Mouse (Mus musculus) G1E (cell line): Measurements from ENCODE around the gene Cfap69. TPM values are rescaled to one million over a fixed set of nuclear protein-coding genes. Genes with fewer than 3 reads are reported as not detected.
A peak's percentile ranks its signal among the peaks of the same experiment; 100 is the strongest.

Experiments used
- ATAC-seq: 2 replicates; pipeline ENCODE4 v1.8.0; 2016; ENCODE audit warnings: mild to moderate bottlenecking; ENCODE audit not compliant: insufficient number of reproducible peaks, poor library complexity, low FRiP score, severe bottlenecking; ENCODE audit errors: extremely low read depth
- DNase-seq: peaks from one replicate; pipeline ENCODE4 v3.0.0; 2012; ENCODE audit warnings: low spot score
- H3K27me3 ChIP-seq: 2 replicates; pipeline ENCODE4 v1.6.1; 2012; ENCODE audit warnings: mild to moderate bottlenecking, low read length, inconsistent platforms; ENCODE audit not compliant: insufficient read depth
- H3K36me3 ChIP-seq: replicated peaks from 2 replicates; pipeline ENCODE3; 2012; ENCODE audit warnings: mild to moderate bottlenecking, inconsistent platforms
- H3K4me1 ChIP-seq: 2 replicates; pipeline ENCODE4 v1.6.1; 2012; ENCODE audit warnings: low read depth, low read length, inconsistent platforms, mixed read lengths; ENCODE audit not compliant: insufficient read depth
- H3K4me3 ChIP-seq: 2 replicates; pipeline ENCODE4 v1.5.1; 2012; ENCODE audit warnings: low read depth, mild to moderate bottlenecking, inconsistent platforms, low read length, moderate library complexity, mixed read lengths
- H3K9me3 ChIP-seq: replicated peaks from 2 replicates; pipeline ENCODE4 v1.6.1; 2012; ENCODE audit warnings: inconsistent platforms
- CTCF ChIP-seq: IDR thresholded peaks from 2 replicates; pipeline ENCODE4 v1.5.1; 2012; ENCODE audit warnings: low read depth, low read length, inconsistent platforms, mixed read lengths
- GATA1 ChIP-seq: IDR thresholded peaks from 2 replicates; pipeline ENCODE4 v1.6.1; 2012; ENCODE audit warnings: borderline replicate concordance, low read length, inconsistent platforms, mixed read lengths
- GATA2 ChIP-seq: IDR thresholded peaks from 2 replicates; pipeline ENCODE4 v1.6.1; 2012; ENCODE audit warnings: low read depth, low read length, inconsistent platforms, borderline replicate concordance
- POLR2AphosphoS5 ChIP-seq: IDR thresholded peaks from 2 replicates; pipeline ENCODE4 v1.6.1; 2012; ENCODE audit warnings: low read depth, low read length, inconsistent platforms; ENCODE audit not compliant: insufficient replicate concordance
- TAL1 ChIP-seq: conservative IDR thresholded peaks from 2 replicates; pipeline ENCODE4 v1.6.1; 2012; ENCODE audit warnings: low read depth, low read length, inconsistent platforms, mixed read lengths
- polyA plus RNA-seq: library from polyadenylated mRNA; stranded (reverse); fragments of >175 nt; gene quantifications from 2 replicates; pipeline ENCODE4 v1.2.3, GENCODE M21; 2012
- total RNA-seq, 2 experiments: library from RNA; stranded (forward) in 1 of 2; stranded (reverse) in 1 of 2; fragments of 200-1000 nt in 1 of 2; fragments of >200 nt in 1 of 2; fragmentation: Nextera tagmentation in 1 of 2; gene quantifications; 2 replicates each; pipeline ENCODE4 v1.2.3; 2014 to 2017

Gene Cfap69
- total and polyA plus RNA-seq, 3 experiments = 1.6 TPM; not detected in 2

DNA sequence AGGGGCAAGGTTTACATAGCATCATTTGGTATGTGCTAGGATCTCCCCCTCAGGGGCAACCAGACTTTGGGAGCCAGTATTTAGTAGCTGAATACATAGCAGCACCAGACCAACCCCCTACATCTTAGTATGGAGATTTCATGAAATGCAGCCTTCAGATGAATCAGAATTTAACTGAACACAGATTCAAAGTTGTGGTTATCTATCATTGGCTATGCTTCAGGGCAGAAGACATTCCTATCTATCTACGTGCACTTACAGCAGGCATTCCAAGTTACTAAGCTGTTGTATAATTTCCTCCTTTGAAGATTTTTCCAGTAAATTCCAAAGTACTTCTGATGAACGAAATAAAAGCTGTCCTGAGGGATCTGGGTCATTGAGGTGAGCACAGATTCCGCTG is 38.5 kb downstream of the Cfap69 start:
- no peak for TF ChIP-seq POLR2AphosphoS5
- TF ChIP-seq GATA1 = no peak
- TF ChIP-seq CTCF = no peak
- TF ChIP-seq TAL1 = no peak
- no peak for TF ChIP-seq GATA2

DNA sequence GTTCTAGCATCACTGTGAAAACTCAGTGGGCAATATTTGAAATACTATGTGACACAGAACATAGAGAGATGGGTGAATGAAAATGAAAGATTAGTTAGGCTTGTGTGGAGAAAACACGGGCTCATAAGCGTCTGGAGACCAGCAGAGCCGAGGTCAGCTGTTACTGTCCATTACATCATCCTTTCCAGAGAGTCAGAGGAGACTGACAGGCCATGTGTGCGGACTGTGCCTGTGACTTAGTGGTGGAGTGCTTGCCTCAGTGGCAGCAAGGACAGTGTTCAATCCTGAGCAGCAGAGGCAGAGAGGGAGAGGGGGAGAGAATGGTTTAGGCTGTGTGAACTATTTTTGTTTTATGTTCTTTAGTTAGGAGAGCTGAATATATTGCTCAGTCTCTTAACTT is 45.7 kb downstream of the Cfap69 start:
- H3K4me3 ChIP-seq = no peak overlapping the region
- H3K4me1 ChIP-seq = peaks cover 3% of the 10 kb centered on the region; the same call in 1 of the 2 replicates
- H3K36me3 ChIP-seq = no peaks in the 10 kb centered on the region
- DNase-seq (peak; percentile 2), ATAC-seq (no peak; the same call in 1 of the 2 replicates)
- TF ChIP-seq GATA2 = no peak
- TF ChIP-seq TAL1 = no peak
- TF ChIP-seq POLR2AphosphoS5 = no peak
- TF ChIP-seq CTCF = no peak
- TF ChIP-seq GATA1 = no peak
- H3K27me3 ChIP-seq = peaks cover 4% of the 10 kb centered on the region
- no peaks in the 10 kb centered on the region for H3K9me3 ChIP-seq

More for the DNA sequence above, 38.5 kb downstream of the Cfap69 start:
- Histone ChIP-seq H3K36me3 (no peaks in the 10 kb centered on the region), H3K4me1 (no peaks in the 10 kb centered on the region), H3K9me3 (no peaks in the 10 kb centered on the region), H3K27me3 (peaks cover 3% of the 10 kb centered on the region), H3K4me3 (no peak overlapping the region)
- ATAC-seq (no peak), DNase-seq (no peak)

DNA sequence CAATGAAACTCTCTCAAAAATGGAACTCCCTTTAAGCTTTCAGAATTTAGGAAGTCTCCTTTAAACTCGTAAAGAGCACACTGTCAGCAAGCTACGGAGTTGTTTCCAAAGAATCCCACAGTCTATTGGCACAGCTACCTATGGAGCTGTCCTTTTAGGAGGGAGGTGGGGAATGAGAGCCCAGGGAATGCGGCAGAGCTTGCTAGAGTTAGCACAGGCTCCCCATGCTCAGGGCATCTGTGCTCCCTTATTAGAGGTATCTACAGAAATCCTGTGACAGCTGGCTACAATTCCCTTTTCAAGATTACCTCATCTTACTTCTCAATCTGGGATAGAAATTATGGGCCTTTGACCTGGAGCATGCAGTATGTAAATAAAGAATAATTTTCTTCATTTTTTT is 53.5 kb downstream of the Cfap69 start:
- TF ChIP-seq CTCF = no peak
- Histone ChIP-seq H3K4me3 (no peak overlapping the region), H3K9me3 (no peaks in the 10 kb centered on the region), H3K4me1 (0 out of 2 replicates have a peak, but pooled peaks cover 3% of the 10 kb centered on the region), H3K36me3 (no peaks in the 10 kb centered on the region), H3K27me3 (peaks cover 2% of the 10 kb centered on the region; the same call in 1 of the 2 replicates)
- no peak for ATAC-seq
- DNase-seq = no peak

DNA sequence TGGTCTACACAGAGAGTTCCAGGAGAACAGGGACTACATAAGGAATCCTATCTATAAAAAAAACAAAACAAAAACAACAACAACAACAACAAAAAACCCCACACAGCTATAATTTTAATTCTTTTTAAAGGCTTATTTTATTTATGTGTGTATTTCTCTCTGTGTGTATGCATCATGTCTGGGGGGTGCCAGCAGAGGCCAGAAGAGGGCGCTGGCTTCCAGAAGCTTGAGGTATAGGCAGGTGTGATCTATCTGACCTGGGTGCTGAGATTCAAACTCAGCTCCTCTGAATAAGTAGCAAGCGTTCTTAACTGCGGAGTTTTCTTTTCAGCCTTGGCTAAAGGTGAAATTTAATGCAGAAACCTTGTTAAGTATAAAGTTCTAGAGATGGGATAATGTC is 76.4 kb downstream of the Cfap69 start:
- DNase-seq (no peak), ATAC-seq (no peak)
- H3K9me3 ChIP-seq = no peaks in the 10 kb centered on the region
- peaks cover 3% of the 10 kb centered on the region; the same call in 1 of the 2 replicates for H3K27me3 ChIP-seq
- TF ChIP-seq CTCF (no peak), TAL1 (no peak), GATA1 (no peak), POLR2AphosphoS5 (no peak), GATA2 (no peak)
- H3K4me1 ChIP-seq = no peaks in the 10 kb centered on the region; the same call in 1 of the 2 replicates
- H3K4me3 ChIP-seq = no peak overlapping the region
- no peaks in the 10 kb centered on the region for H3K36me3 ChIP-seq

DNA sequence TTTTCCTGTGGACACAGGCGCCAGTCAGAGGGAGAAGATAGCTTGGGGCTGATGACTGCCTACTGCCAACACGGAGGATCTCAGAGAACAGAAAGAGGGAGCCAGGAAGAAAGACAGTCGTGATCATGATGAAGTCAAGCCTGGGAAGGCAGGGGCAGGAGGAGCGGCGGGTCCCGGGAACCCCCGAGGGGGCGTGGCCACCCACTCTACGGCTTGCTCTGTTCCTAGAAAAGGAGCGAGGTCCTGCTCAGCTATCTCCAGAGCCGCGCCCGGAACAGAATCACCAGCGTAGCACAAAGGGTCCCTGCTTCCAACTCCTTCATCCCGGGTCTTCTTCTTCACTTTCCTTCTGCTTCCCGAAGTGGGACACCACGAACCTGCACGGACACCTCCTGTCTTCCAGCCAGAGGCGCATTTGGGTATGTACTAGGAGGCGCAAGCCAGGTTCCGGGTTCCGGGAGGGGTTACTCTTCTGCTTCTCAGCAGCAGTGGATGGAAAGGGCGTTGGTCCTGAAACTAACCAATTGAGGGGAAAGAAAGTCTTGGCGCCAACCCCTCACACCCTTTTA is 90.2 kb downstream of the Cfap69 start, which contains the start of gene Gm8773:
TSS of gene Gm8773 (plus strand) at position 51 of the 569 bp plus-strand sequence.
- ATAC-seq = peak; percentile 96

DNA sequence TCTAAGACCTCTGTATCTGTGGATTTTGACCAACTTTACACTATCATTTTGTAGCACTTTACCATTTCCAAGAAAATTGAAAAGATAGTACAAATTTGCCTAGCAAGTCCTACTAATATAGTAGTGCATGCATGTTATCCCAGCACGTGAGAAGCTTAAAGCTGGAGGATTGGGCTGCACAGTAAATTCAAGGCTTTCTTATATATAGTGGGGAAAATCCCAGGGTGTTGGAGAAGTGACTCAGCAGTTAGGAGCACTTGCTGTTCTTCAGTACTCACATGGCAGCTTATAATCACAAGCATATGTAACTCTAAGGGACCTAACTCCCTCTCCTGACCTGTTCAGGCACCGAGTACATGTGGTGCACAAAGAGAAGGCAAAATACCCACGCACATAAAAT is 101.6 kb downstream of the Cfap69 start:
- Histone ChIP-seq H3K4me1 (peaks cover 24% of the 10 kb centered on the region), H3K4me3 (no peak overlapping the region), H3K36me3 (no peaks in the 10 kb centered on the region), H3K27me3 (no peaks in the 10 kb centered on the region), H3K9me3 (peaks cover 3% of the 10 kb centered on the region; the same call in 1 of the 2 replicates)
- TF ChIP-seq POLR2AphosphoS5 (no peak), TAL1 (no peak), GATA1 (no peak), GATA2 (no peak), CTCF (no peak)
- DNase-seq (no peak), ATAC-seq (no peak)

More for the DNA sequence above, 90.2 kb downstream of the Cfap69 start, which contains the start of gene Gm8773:
- DNase-seq = peak; percentile 53
- Histone ChIP-seq H3K36me3 (no peaks in the 10 kb centered on the region), H3K27me3 (0 out of 2 replicates have a peak, but pooled peaks cover 3% of the 10 kb centered on the region), H3K9me3 (no peaks in the 10 kb centered on the region), H3K4me1 (peaks cover 22% of the 10 kb centered on the region), H3K4me3 (peak within 1 kb of the TSS; percentile 73)
- no peak for TF ChIP-seq GATA2
- no peak for TF ChIP-seq CTCF
- no peak for TF ChIP-seq POLR2AphosphoS5
- TF ChIP-seq TAL1 = no peak
- TF ChIP-seq GATA1 = no peak
